8 mouse cellular contexts compared by ENCODE assay signal in the genomic region with DNA sequence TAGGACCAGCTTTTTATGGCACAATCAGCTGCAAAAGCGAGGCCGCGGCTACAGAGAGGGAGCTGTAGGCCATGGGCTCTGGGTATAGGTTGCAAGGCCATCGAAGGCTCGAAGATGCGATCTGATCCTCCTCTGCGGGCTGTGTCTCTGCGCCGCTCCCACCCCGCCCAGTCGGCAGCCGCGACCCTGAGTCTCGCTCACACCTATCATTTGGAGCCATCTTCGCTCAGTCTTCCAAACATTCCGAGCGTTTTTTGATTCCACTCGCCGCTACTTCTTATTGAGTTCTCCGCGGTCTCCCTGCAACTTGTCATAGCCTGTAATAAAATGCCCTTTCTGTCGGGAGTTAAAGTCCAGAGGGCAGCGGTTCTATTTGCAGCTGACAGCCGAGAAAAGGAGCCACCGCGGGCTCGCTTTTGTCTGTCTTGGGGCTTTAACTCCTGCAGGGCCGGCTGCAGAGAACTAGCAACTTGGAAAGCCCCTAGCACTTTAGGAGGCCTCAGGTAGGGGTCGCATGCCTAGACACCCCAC.
DNase-seq lines count a peak whose midpoint lies in the region; ATAC-seq and TF ChIP-seq lines count a peak whose summit lies in the region.

No protein-coding gene starts in this region.

- no peak overlapping the region for H3K9ac ChIP-seq in intestine, embryonic 15.5 days
- H3K9ac ChIP-seq in liver, postnatal 0 days (replicated peaks): no peak overlapping the region

- TF ChIP-seq POLR2A in brain, embryonic 14.5 days (IDR thresholded peaks at IDR 0.05; ENCODE audit: borderline replicate concordance, extremely low read depth, insufficient read depth, insufficient read length, poor library complexity, severe bottlenecking): no peak

- H3K4me2 ChIP-seq in intestine, embryonic 15.5 days (replicated peaks): peak overlapping the region; percentile 53
- H3K4me2 ChIP-seq in liver, postnatal 0 days (ENCODE audit: low read depth, low read length): peak overlapping the region; percentile 55

- peak overlapping the region; percentile 17 for H3K4me3 ChIP-seq in intestine, embryonic 15.5 days (replicated peaks)
- H3K4me3 ChIP-seq in liver, postnatal 0 days (ENCODE audit: low read depth, low read length): peak overlapping the region; percentile 23; the same call in 1 of the 2 replicates

- no peaks in the 10 kb centered on the region for H3K36me3 ChIP-seq in intestine, embryonic 15.5 days
- H3K36me3 ChIP-seq in liver, postnatal 0 days (replicated peaks; ENCODE audit: insufficient read depth, low read length): no peaks in the 10 kb centered on the region

- TF ChIP-seq CTCF in brain, embryonic 14.5 days (IDR thresholded peaks at IDR 0.05; ENCODE audit: borderline replicate concordance, extremely low read depth, insufficient read depth, insufficient read length): no peak
- no peak for TF ChIP-seq CTCF in liver, postnatal 0 days (IDR thresholded peaks at IDR 0.05; ENCODE audit: low read depth)

- no peaks in the 10 kb centered on the region for H3K4me1 ChIP-seq in intestine, embryonic 15.5 days (replicated peaks)
- H3K4me1 ChIP-seq in liver, postnatal 0 days (ENCODE audit: insufficient read depth): peaks cover 4% of the 10 kb centered on the region; the same call in 1 of the 2 replicates

- under 1% methylated on average over 29 of the region's 29 CpGs for WGBS in intestine, embryonic 15.5 days
- under 1% methylated on average over 29 of the region's 29 CpGs for WGBS in liver, postnatal 0 days (ENCODE audit: insufficient replicate concordance)

- peak; percentile 18 for DNase-seq in adrenal gland, postnatal 14 days
- DNase-seq in adrenal gland, adult 18-20 months (ENCODE audit: low spot score in 2 of 2): no peak
- peak; percentile 45 for DNase-seq in brain, embryonic 14.5 days (ENCODE audit: low read depth)
- DNase-seq in liver, postnatal 0 days: no peak
- DNase-seq in cerebellum, postnatal 25 days: no peak
- no peak for DNase-seq in right cerebral cortex, postnatal 14 days
- no peak for DNase-seq in frontal cortex, postnatal 36 days (ENCODE audit: low spot score in 2 of 2)

- H3K27me3 ChIP-seq in intestine, embryonic 15.5 days (replicated peaks): peaks cover 52% of the 10 kb centered on the region
- H3K27me3 ChIP-seq in liver, postnatal 0 days (ENCODE audit: insufficient read depth, low read length): peaks cover 53% of the 10 kb centered on the region

- no peak overlapping the region for H3K27ac ChIP-seq in intestine, embryonic 15.5 days
- H3K27ac ChIP-seq in liver, postnatal 0 days (ENCODE audit: low read depth): no peak overlapping the region

- no peaks in the 10 kb centered on the region for H3K9me3 ChIP-seq in intestine, embryonic 15.5 days
- H3K9me3 ChIP-seq in liver, postnatal 0 days (ENCODE audit: low read length): no peaks in the 10 kb centered on the region

- no peak for TF ChIP-seq EP300 in liver, postnatal 0 days (IDR thresholded peaks at IDR 0.05; ENCODE audit: low read depth)

- peak; percentile 45; the same call in 1 of the 2 replicates for ATAC-seq in intestine, embryonic 15.5 days
- no peak for ATAC-seq in liver, postnatal 0 days

Comparison
In these comparisons a context has a peak if more than half of its experiments do, and no peak if none do; other contexts are left out.
1. DNase-seq: peak in adrenal gland, postnatal 14 days (single experiment) and brain, embryonic 14.5 days (single experiment); none in adrenal gland, adult 18-20 months (0 of 2), liver, postnatal 0 days (single experiment), cerebellum, postnatal 25 days (0 of 2), right cerebral cortex, postnatal 14 days (single experiment) and frontal cortex, postnatal 36 days (0 of 2).